Mouse (Mus musculus) brain, embryonic 14.5 days (tissue): ENCODE data around the gene Vhl.

ENCODE experiments used
- CTCF ChIP-seq: fragments of 200-500 bp; IDR thresholded peaks from 2 replicates; pipeline ENCODE4 v1.5.1; 2012; ENCODE audit warnings: inconsistent platforms, mild to moderate bottlenecking, moderate library complexity, borderline replicate concordance; ENCODE audit not compliant: insufficient read depth, insufficient read length; ENCODE audit errors: extremely low read depth
- POLR2A ChIP-seq: fragments of 200-500 bp; IDR thresholded peaks from 2 replicates; pipeline ENCODE4 v1.6.1; 2012; ENCODE audit warnings: mild to moderate bottlenecking, inconsistent platforms, borderline replicate concordance; ENCODE audit not compliant: poor library complexity, insufficient read depth, insufficient read length, severe bottlenecking; ENCODE audit errors: extremely low read depth

GRCm38 (mm10) chr6:113677070-113677734 is 53.4 kb downstream of the Vhl start:
- TF ChIP-seq CTCF (no peak), POLR2A (no peak)
